Mouse (Mus musculus): Measurements from ENCODE around the gene Spryd3. TPM values are rescaled to one million over a fixed set of nuclear protein-coding genes. Genes with fewer than 3 reads are reported as not detected.

Gene Spryd3
- 12.9 and 16.8 TPM in 2 replicates for polyA plus RNA-seq (2016; fragmentation: Nextera tagmentation; extraction: Ambion mirVana)

- peak within 1 kb of the TSS; percentile 77 for H3K27ac ChIP-seq
- ATAC-seq (ENCODE audit: insufficient number of reproducible peaks, insufficient read depth, low FRiP score, low TSS enrichment, low read depth): peak; percentile 98
- H3K9me3 ChIP-seq: no peaks in the 10 kb centered on the region
- peaks cover 24% of the 10 kb centered on the region for H3K36me3 ChIP-seq
- no peaks in the 10 kb centered on the region for H3K27me3 ChIP-seq
- peaks cover 11% of the 10 kb centered on the region for H3K4me1 ChIP-seq (replicated peaks)
- peak within 1 kb of the TSS; percentile 78 for H3K4me2 ChIP-seq
- under 1% methylated on average over 50 of the region's 50 CpGs for WGBS
- peak within 1 kb of the TSS; percentile 79 for H3K9ac ChIP-seq (replicated peaks)
- H3K4me3 ChIP-seq (replicated peaks): peak within 1 kb of the TSS; percentile 82
Observed at GRCm38 (mm10) chr15:102136129-102136758, at the start of gene Spryd3. Gene Spryd3, minus strand, starts transcription at chr15:102136234.

DNA sequence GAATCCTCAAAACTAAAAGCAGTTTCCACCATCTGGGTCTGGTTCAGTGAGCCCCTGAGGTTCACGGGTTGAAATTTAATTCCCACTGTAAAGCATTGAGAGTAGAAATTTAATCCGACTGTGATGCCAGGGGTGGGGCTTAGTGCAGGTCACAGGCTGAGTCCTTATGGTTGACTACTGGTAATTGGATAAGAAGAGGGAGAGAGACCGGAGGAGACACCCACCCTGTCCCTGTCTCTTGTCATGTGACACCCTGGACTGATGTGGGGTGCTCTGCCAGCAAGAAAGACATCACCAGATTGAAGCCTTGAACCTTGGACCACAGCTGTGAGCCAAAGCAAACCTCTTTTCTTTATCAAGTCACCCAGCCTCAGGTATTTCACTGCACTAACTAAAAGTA, 47.0 kb upstream of the Spryd3 start:
- no peak overlapping the region for H3K4me3 ChIP-seq (replicated peaks)
- 73% methylated on average over 3 of the region's 3 CpGs for WGBS
- H3K4me2 ChIP-seq: no peak overlapping the region
- H3K27ac ChIP-seq: no peak overlapping the region
- no peaks in the 10 kb centered on the region for H3K9me3 ChIP-seq
- no peak overlapping the region for H3K9ac ChIP-seq (replicated peaks)
- no peaks in the 10 kb centered on the region for H3K27me3 ChIP-seq
- no peak for ATAC-seq (ENCODE audit: insufficient number of reproducible peaks, insufficient read depth, low FRiP score, low TSS enrichment, low read depth)
- H3K4me1 ChIP-seq (replicated peaks): no peaks in the 10 kb centered on the region
- peaks cover 69% of the 10 kb centered on the region for H3K36me3 ChIP-seq

- ATAC-seq (ENCODE audit: insufficient number of reproducible peaks, insufficient read depth, low FRiP score, low TSS enrichment, low read depth): no peak
Observed at GRCm38 (mm10) chr15:102179924-102180323, 43.9 kb upstream of the Spryd3 start.

DNA sequence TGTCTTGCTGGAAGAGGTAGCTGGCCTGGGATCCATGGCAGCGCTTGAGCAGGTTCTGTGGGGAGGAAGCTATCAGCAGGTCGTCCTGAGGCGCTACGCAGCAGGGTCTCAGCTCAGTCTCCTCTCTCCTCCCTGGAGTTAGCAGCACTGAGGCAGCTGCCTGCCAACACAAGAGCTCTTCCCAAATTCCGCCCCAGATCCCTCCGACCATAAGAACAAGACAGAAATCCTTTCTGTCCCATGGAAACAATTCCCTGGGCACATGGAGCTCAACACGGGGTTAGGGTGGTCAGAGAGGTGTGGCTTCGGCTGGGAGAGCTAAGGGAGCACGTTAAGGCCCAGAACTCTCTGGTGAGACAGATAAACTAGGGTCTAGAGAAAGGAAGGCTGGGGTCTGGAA, 43.1 kb upstream of the Spryd3 start:
- Histone ChIP-seq H3K36me3 (peaks cover 55% of the 10 kb centered on the region), H3K4me2 (no peak overlapping the region), H3K9ac (replicated peaks) (no peak overlapping the region), H3K27ac (no peak overlapping the region), H3K9me3 (peaks cover 5% of the 10 kb centered on the region; the same call in 1 of the 2 replicates), H3K4me1 (replicated peaks) (no peaks in the 10 kb centered on the region), H3K4me3 (replicated peaks) (no peak overlapping the region), H3K27me3 (no peaks in the 10 kb centered on the region)
- no peak for ATAC-seq (ENCODE audit: insufficient number of reproducible peaks, insufficient read depth, low FRiP score, low TSS enrichment, low read depth)
- WGBS: 85% methylated on average over 9 of the region's 9 CpGs

More at GRCm38 (mm10) chr15:102179924-102180323, 43.9 kb upstream of the Spryd3 start:
- H3K4me2 ChIP-seq: no peak overlapping the region
- H3K27me3 ChIP-seq: no peaks in the 10 kb centered on the region
- H3K9ac ChIP-seq (replicated peaks): no peak overlapping the region
- H3K27ac ChIP-seq: no peak overlapping the region
- no peaks in the 10 kb centered on the region for H3K4me1 ChIP-seq (replicated peaks)
- WGBS: 91% methylated on average over 14 of the region's 14 CpGs
- H3K36me3 ChIP-seq: peaks cover 58% of the 10 kb centered on the region
- H3K4me3 ChIP-seq (replicated peaks): no peak overlapping the region
- H3K9me3 ChIP-seq: no peaks in the 10 kb centered on the region

GRCm38 (mm10) chr15:102178279-102178678, 42.2 kb upstream of the Spryd3 start:
- no peak overlapping the region for H3K4me3 ChIP-seq (replicated peaks)
- H3K4me2 ChIP-seq: no peak overlapping the region
- no peak for ATAC-seq (ENCODE audit: insufficient number of reproducible peaks, insufficient read depth, low FRiP score, low TSS enrichment, low read depth)
- no peaks in the 10 kb centered on the region for H3K4me1 ChIP-seq (replicated peaks)
- peaks cover 5% of the 10 kb centered on the region; the same call in 1 of the 2 replicates for H3K9me3 ChIP-seq
- H3K36me3 ChIP-seq: peaks cover 47% of the 10 kb centered on the region
- no peaks in the 10 kb centered on the region for H3K27me3 ChIP-seq
- 12% methylated on average over 6 of the region's 6 CpGs for WGBS
- no peak overlapping the region for H3K27ac ChIP-seq
- H3K9ac ChIP-seq (replicated peaks): no peak overlapping the region

DNA sequence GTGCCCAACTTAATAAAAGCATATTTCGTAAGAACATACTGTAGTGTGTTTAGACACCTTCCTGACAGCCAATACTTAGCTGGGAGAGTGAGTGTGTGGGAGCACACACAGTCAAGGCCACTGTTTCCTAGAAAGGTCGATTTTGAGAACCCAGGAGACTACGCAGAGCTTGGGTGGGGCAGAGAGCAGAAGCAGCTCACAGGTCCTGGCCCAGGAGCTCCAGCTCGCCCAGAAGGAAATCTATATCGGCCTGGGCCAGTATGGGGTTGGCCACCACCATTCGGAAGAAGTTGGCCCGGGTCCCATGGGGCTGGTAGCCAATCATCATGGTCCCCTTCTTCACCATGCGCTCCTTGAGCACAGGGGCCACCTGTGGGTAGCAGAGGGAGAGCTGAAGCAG, 41.4 kb upstream of the Spryd3 start:
- H3K4me2 ChIP-seq: no peak overlapping the region
- H3K9me3 ChIP-seq: peaks cover 5% of the 10 kb centered on the region; the same call in 1 of the 2 replicates
- no peak for ATAC-seq (ENCODE audit: insufficient number of reproducible peaks, insufficient read depth, low FRiP score, low TSS enrichment, low read depth)
- WGBS: 90% methylated on average over 8 of the region's 8 CpGs
- H3K27me3 ChIP-seq: no peaks in the 10 kb centered on the region
- H3K9ac ChIP-seq (replicated peaks): no peak overlapping the region
- H3K36me3 ChIP-seq: peaks cover 40% of the 10 kb centered on the region; the same call in 1 of the 2 replicates
- no peak overlapping the region for H3K4me3 ChIP-seq (replicated peaks)
- H3K4me1 ChIP-seq (replicated peaks): no peaks in the 10 kb centered on the region
- H3K27ac ChIP-seq: no peak overlapping the region

- no peak for ATAC-seq (ENCODE audit: insufficient number of reproducible peaks, insufficient read depth, low FRiP score, low TSS enrichment, low read depth)
- Histone ChIP-seq H3K4me1 (replicated peaks) (no peaks in the 10 kb centered on the region), H3K9me3 (peaks cover 5% of the 10 kb centered on the region; the same call in 1 of the 2 replicates), H3K4me3 (replicated peaks) (no peak overlapping the region), H3K27ac (no peak overlapping the region), H3K9ac (replicated peaks) (no peak overlapping the region), H3K36me3 (peaks cover 40% of the 10 kb centered on the region; the same call in 1 of the 2 replicates), H3K4me2 (no peak overlapping the region), H3K27me3 (no peaks in the 10 kb centered on the region)
- WGBS: 89% methylated on average over 7 of the region's 7 CpGs
Observed at GRCm38 (mm10) chr15:102176571-102177316, 40.7 kb upstream of the Spryd3 start.

DNA sequence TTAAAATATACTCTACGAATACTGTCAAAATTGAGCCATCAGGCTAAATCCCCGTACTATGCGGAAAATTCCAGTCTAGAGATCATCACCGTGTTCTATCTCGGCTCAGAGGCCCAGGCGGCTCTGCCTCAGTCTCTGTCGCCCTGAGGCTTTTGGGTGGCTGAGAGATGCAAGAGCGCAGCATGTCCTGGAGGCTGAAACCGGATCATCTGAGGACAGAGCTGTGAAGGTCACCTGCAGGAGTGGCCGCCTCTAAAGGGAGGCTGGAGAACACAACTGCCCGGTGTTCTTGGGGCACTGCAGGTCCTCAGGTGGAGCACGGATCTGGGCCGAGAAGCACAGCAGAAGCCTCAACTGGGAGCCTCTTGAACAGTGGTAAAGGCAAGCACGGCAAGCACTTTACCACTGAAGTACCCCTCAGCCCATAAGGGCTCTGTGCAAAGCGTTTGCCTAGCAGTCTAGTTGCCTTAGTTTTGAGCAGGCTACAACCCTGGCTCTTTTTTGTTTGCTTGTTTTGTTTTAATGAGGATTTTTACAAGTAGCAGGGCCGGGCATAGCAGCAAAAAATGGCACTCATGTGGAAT, 39.8 kb upstream of the Spryd3 start:
- no peaks in the 10 kb centered on the region for H3K4me1 ChIP-seq (replicated peaks)
- no peak overlapping the region for H3K4me3 ChIP-seq (replicated peaks)
- 81% methylated on average over 16 of the region's 16 CpGs for WGBS
- H3K9me3 ChIP-seq: peaks cover 5% of the 10 kb centered on the region; the same call in 1 of the 2 replicates
- 0 out of 2 replicates have a peak overlapping the region, but pooled peaks have one; percentile 12 for H3K27ac ChIP-seq
- no peak overlapping the region for H3K4me2 ChIP-seq
- no peaks in the 10 kb centered on the region for H3K27me3 ChIP-seq
- no peak for ATAC-seq (ENCODE audit: insufficient number of reproducible peaks, insufficient read depth, low FRiP score, low TSS enrichment, low read depth)
- peaks cover 40% of the 10 kb centered on the region; the same call in 1 of the 2 replicates for H3K36me3 ChIP-seq
- H3K9ac ChIP-seq (replicated peaks): no peak overlapping the region

- H3K9ac ChIP-seq (replicated peaks): no peak overlapping the region
- no peak for ATAC-seq (ENCODE audit: insufficient number of reproducible peaks, insufficient read depth, low FRiP score, low TSS enrichment, low read depth)
- no peak overlapping the region for H3K27ac ChIP-seq
- H3K9me3 ChIP-seq: peaks cover 5% of the 10 kb centered on the region; the same call in 1 of the 2 replicates
- WGBS: 85% methylated on average over 3 of the region's 3 CpGs
- peaks cover 27% of the 10 kb centered on the region; the same call in 1 of the 2 replicates for H3K36me3 ChIP-seq
- H3K4me1 ChIP-seq (replicated peaks): 0 out of 2 replicates have a peak, but pooled peaks cover under 1% of the 10 kb centered on the region
- H3K4me3 ChIP-seq (replicated peaks): no peak overlapping the region
- H3K27me3 ChIP-seq: no peaks in the 10 kb centered on the region
- no peak overlapping the region for H3K4me2 ChIP-seq
Observed at GRCm38 (mm10) chr15:102173581-102173980, 37.5 kb upstream of the Spryd3 start.

DNA sequence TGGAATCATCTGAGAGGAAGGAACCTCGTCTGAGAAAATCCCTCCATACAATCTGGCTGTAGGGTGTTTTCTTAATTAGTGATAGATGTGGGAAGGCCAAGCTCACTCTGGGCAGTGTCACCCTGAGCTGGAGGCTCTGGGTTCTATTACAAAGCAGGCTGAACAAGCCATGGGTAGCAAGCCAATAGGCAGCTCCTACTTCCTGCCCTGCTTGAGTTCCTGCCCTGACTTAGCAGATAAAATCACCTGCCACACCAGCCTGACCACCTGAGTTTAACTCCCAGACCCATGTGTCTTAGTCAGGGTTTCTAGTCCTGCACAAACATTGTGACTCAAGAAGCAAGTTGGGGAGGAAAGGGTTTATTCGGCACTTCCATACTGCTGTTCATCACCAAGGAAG, 33.0 kb upstream of the Spryd3 start:
- no peak overlapping the region for H3K27ac ChIP-seq
- no peak overlapping the region for H3K4me3 ChIP-seq (replicated peaks)
- no peak overlapping the region for H3K9ac ChIP-seq (replicated peaks)
- no peaks in the 10 kb centered on the region for H3K27me3 ChIP-seq
- H3K4me1 ChIP-seq (replicated peaks): peaks cover 23% of the 10 kb centered on the region
- no peak for ATAC-seq (ENCODE audit: insufficient number of reproducible peaks, insufficient read depth, low FRiP score, low TSS enrichment, low read depth)
- H3K9me3 ChIP-seq: no peaks in the 10 kb centered on the region
- H3K36me3 ChIP-seq: no peaks in the 10 kb centered on the region; the same call in 1 of the 2 replicates
- 49% methylated on average over 2 of the region's 2 CpGs for WGBS
- H3K4me2 ChIP-seq: no peak overlapping the region

DNA sequence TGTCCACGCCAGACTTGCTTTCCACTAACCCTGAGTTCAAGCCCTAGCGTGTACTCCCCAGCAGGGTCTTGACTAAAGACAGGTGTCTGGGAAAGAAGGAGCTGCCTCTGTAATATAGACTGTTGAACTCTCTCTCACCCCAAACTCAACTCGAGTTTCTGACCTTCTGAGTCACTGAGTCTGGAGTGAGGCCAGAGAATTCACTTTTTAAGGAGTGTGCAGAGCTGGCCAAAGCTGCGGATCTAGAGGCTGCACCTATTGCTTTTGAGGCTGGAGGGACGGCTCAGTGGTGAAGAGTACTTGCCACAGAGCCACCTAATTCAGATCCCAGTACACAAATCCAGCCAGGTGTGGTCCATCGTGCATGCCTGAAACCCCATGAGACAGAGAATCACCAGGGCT, 31.6 kb upstream of the Spryd3 start:
- peak; percentile 69 for ATAC-seq (ENCODE audit: insufficient number of reproducible peaks, insufficient read depth, low FRiP score, low TSS enrichment, low read depth)
- WGBS: 28% methylated on average over 6 of the region's 6 CpGs
- H3K27ac ChIP-seq: peak overlapping the region; percentile 50
- H3K9ac ChIP-seq (replicated peaks): no peak overlapping the region
- no peaks in the 10 kb centered on the region for H3K27me3 ChIP-seq
- H3K9me3 ChIP-seq: no peaks in the 10 kb centered on the region
- no peaks in the 10 kb centered on the region; the same call in 1 of the 2 replicates for H3K36me3 ChIP-seq
- H3K4me1 ChIP-seq (replicated peaks): peaks cover 23% of the 10 kb centered on the region
- H3K4me3 ChIP-seq (replicated peaks): no peak overlapping the region
- H3K4me2 ChIP-seq: 0 out of 2 replicates have a peak overlapping the region, but pooled peaks have one; percentile 6
